Mouse (Mus musculus) midbrain, embryonic 11.5 days (tissue): Measurements from ENCODE around the gene Saa2. TPM values are rescaled to one million over a fixed set of nuclear protein-coding genes. Genes with fewer than 3 reads are reported as not detected.
"Not testable (repeated sequence)": the region's sequence is repeated elsewhere in the genome, so short reads cannot be mapped to it uniquely, and the experiment has no call there.

Experiments
- ATAC-seq: fragments of 200-750 bp; cut with Nextera tagmentation; 2 replicates; pipeline ENCODE4 v1.8.0; 2017; ENCODE audit warnings: moderate TSS enrichment, moderate library complexity; ENCODE audit not compliant: low FRiP score
- DNase-seq: peaks from one replicate; pipeline ENCODE4 v3.0.0; 2015; ENCODE audit warnings: low spot score; ENCODE audit errors: missing footprints
- H3K27ac ChIP-seq: fragments of 300-500 bp; sonication (generic); 2 replicates; pipeline ENCODE4 v1.5.1; 2014; ENCODE audit warnings: low read depth, low read length
- H3K27me3 ChIP-seq: fragments of 300-500 bp; sonication (generic); 2 replicates; pipeline ENCODE4 v1.6.1; 2014; ENCODE audit warnings: mild to moderate bottlenecking, low read length, moderate library complexity, mixed read lengths; ENCODE audit not compliant: control insufficient read depth, insufficient read depth
- H3K36me3 ChIP-seq: fragments of 300-500 bp; sonication (generic); 2 replicates; pipeline ENCODE4 v1.6.1; 2014; ENCODE audit warnings: mild to moderate bottlenecking, low read length, moderate library complexity, mixed read lengths; ENCODE audit not compliant: control insufficient read depth, insufficient read depth
- H3K4me1 ChIP-seq: fragments of 300-500 bp; sonication (generic); 2 replicates; pipeline ENCODE4 v1.6.1; 2014; ENCODE audit warnings: low read length; ENCODE audit not compliant: control insufficient read depth, insufficient read depth
- H3K4me2 ChIP-seq: fragments of 300-500 bp; sonication (generic); 2 replicates; pipeline ENCODE4 v1.6.1; 2014; ENCODE audit warnings: mild to moderate bottlenecking, moderate library complexity
- H3K4me3 ChIP-seq: fragments of 300-500 bp; sonication (generic); 2 replicates; pipeline ENCODE4 v1.5.1; 2014; ENCODE audit warnings: low read depth, low read length
- H3K9ac ChIP-seq: fragments of 300-500 bp; sonication (generic); 2 replicates; pipeline ENCODE4 v1.6.1; 2014; ENCODE audit warnings: low read length
- H3K9me3 ChIP-seq: fragments of 300-500 bp; sonication (generic); 2 replicates; pipeline ENCODE4 v1.6.1; 2016; ENCODE audit warnings: low read length; ENCODE audit not compliant: control insufficient read depth
- WGBS: fragments of 180-500 bp; shearing (Covaris S2); extraction: QIAGEN DNeasy Blood & Tissue Kit; methylation state at CpG from one replicate; pipeline ENCODE4 v1.1.7; 2014; 5-methylcytosine and 5-hydroxymethylcytosine counted together
- polyA plus RNA-seq: library from polyadenylated mRNA; unstranded; fragments of >200 nt; fragmentation: Nextera tagmentation; extraction: Ambion mirVana; gene quantifications from 2 replicates; pipeline ENCODE4 v1.2.1, GENCODE M21; 2014

The Saa2 gene
- polyA plus RNA-seq, 1 experiment from 2014 or later, result not detected

DNA sequence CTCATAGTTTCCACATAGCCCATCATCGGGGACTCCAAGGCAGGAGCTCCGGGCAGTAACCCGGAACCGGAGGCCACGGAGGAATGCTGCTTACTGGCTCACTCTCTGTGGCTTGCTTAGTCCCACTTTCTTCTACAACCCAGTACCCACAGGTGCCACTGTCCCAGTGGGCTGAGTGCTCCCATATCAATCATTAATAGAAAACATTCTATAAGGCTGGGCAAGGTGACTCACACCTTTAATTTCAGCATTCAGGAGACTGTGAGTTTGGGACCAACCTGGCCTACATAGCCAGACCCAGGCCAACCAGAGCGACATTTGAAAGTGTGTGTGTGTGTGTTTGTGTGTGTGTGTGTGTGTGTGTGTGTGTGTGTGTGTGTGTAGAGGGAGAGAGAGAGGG lies 28.2 kb upstream of the Saa2 start:
- Histone ChIP-seq H3K4me2 (no peak overlapping the region), H3K4me1 (no peaks in the 10 kb centered on the region), H3K9me3 (no peaks in the 10 kb centered on the region), H3K9ac (no peak overlapping the region), H3K27me3 (no peaks in the 10 kb centered on the region), H3K27ac (no peak overlapping the region), H3K4me3 (no peak overlapping the region), H3K36me3 (no peaks in the 10 kb centered on the region)
- ATAC-seq, result no peak
- WGBS, result 93% methylated on average over 6 of the region's 6 CpGs
- DNase-seq, result no peak

- no peak overlapping the region for H3K9ac ChIP-seq
- DNase-seq (no peak), ATAC-seq (no peak)
- H3K36me3 ChIP-seq, result no peaks in the 10 kb centered on the region
- H3K27me3 ChIP-seq, result no peaks in the 10 kb centered on the region
- H3K4me1 ChIP-seq, result no peaks in the 10 kb centered on the region
- no peak overlapping the region for H3K4me3 ChIP-seq
- WGBS, result 94% methylated on average over 3 of the region's 3 CpGs
- H3K9me3 ChIP-seq, result no peaks in the 10 kb centered on the region
- no peak overlapping the region for H3K27ac ChIP-seq
- H3K4me2 ChIP-seq, result no peak overlapping the region
Observed at GRCm38 (mm10) chr7:46723849-46724248, 27.7 kb upstream of the Saa2 start.

DNA sequence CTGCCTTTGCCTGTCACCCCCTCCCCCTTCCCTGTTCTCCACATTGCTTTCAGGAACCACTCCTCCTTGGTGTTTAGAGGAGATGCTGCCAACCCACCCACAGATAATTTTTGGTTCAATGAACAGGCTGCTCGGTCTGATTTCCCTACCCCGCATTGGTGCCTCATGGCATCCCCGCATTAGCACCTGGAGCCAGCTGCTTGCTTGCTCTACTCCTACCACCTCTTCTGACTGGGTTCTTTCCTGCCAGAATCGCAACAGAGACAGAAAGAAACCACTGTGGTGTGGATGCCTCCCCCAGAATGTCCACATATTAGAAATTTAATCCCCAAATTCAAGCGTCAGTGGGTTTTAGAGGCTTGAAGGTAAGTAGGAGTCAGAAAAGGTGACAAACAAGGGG lies 27.2 kb upstream of the Saa2 start:
- H3K36me3 ChIP-seq, result no peaks in the 10 kb centered on the region
- H3K4me1 ChIP-seq, result no peaks in the 10 kb centered on the region
- WGBS, result 80% methylated on average over 5 of the region's 5 CpGs
- no peaks in the 10 kb centered on the region for H3K9me3 ChIP-seq
- no peak overlapping the region for H3K9ac ChIP-seq
- no peak overlapping the region for H3K4me2 ChIP-seq
- H3K27ac ChIP-seq, result no peak overlapping the region
- DNase-seq (no peak), ATAC-seq (no peak)
- H3K4me3 ChIP-seq, result no peak overlapping the region
- no peaks in the 10 kb centered on the region for H3K27me3 ChIP-seq

- H3K4me3 ChIP-seq, result no peak overlapping the region
- no peak overlapping the region for H3K9ac ChIP-seq
- WGBS, result 93% methylated on average over 1 of the region's 1 CpGs
- H3K9me3 ChIP-seq, result no peaks in the 10 kb centered on the region
- no peaks in the 10 kb centered on the region for H3K4me1 ChIP-seq
- ATAC-seq (no peak), DNase-seq (no peak)
- H3K27ac ChIP-seq, result no peak overlapping the region
- H3K4me2 ChIP-seq, result no peak overlapping the region
- H3K36me3 ChIP-seq, result no peaks in the 10 kb centered on the region
- no peaks in the 10 kb centered on the region for H3K27me3 ChIP-seq
Observed at GRCm38 (mm10) chr7:46727584-46727983, 24.0 kb upstream of the Saa2 start.

DNA sequence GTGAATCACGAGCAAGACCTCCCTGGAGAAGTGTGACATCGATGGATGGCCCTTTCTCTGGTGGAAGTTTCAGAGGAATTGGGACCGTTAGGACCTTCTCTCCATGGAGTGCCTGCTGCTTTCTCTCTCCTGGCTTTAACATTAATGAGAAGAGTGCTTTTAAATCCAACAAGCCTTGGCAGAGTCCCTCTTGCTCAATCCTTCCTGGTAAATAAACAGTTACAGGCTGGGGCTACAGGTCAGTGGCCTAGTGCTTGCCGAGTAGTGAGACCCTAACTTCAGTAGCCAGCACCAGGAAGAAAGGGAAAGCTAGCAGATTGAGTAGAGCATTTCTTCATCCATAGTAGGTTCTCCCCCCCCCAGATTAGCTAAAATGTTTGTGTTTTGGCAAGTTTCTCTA lies 19.1 kb upstream of the Saa2 start, which contains the start of gene Saa4:
TSS of gene Saa4 (minus strand) at position 146 of the 400 bp plus-strand sequence.
- WGBS, result 88% methylated on average over 4 of the region's 4 CpGs
- no peak for ATAC-seq
- no peaks in the 10 kb centered on the region for H3K9me3 ChIP-seq
- H3K4me2 ChIP-seq, result no peak within 1 kb of the TSS
- H3K9ac ChIP-seq, result no peak within 1 kb of the TSS
- H3K4me1 ChIP-seq, result no peaks in the 10 kb centered on the region
- no peaks in the 10 kb centered on the region for H3K36me3 ChIP-seq
- no peak within 1 kb of the TSS for H3K27ac ChIP-seq
- DNase-seq, result no peak
- no peaks in the 10 kb centered on the region for H3K27me3 ChIP-seq
- H3K4me3 ChIP-seq, result no peak within 1 kb of the TSS

DNA sequence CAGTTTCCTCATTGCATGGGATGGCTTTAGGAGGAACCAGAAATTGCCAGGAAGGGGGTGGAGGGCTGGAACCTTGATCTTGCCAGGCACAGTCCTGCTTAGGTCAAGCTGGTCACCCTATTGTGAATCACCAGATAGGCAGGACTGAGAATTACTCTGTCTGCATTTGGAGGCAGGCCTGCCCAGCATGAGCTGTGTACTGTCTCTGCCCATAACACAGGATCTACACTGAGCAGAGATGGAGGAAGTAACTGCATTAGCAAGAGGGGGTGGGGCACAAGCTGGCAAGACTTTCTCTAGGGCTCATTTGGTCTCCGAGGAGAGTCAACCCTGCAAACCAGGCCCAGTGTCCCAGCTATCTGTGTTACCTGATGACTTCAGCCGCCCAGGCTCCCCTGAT lies 16.6 kb upstream of the Saa2 start:
- H3K9me3 ChIP-seq, result no peaks in the 10 kb centered on the region
- H3K9ac ChIP-seq, result no peak overlapping the region
- no peak for ATAC-seq
- DNase-seq, result no peak
- H3K4me3 ChIP-seq, result no peak overlapping the region
- H3K4me2 ChIP-seq, result no peak overlapping the region
- H3K27ac ChIP-seq, result no peak overlapping the region
- 87% methylated on average over 2 of the region's 2 CpGs for WGBS
- H3K4me1 ChIP-seq, result no peaks in the 10 kb centered on the region
- H3K36me3 ChIP-seq, result no peaks in the 10 kb centered on the region
- H3K27me3 ChIP-seq, result no peaks in the 10 kb centered on the region

- Histone ChIP-seq H3K36me3 (no peaks in the 10 kb centered on the region), H3K4me1 (no peaks in the 10 kb centered on the region), H3K4me2 (no peak overlapping the region), H3K9me3 (no peaks in the 10 kb centered on the region), H3K4me3 (no peak overlapping the region), H3K27ac (no peak overlapping the region), H3K27me3 (no peaks in the 10 kb centered on the region), H3K9ac (no peak overlapping the region)
- DNase-seq, result no peak
- WGBS, result 87% methylated on average over 12 of the region's 12 CpGs
- ATAC-seq, result no peak
Observed at GRCm38 (mm10) chr7:46738561-46739460, 12.8 kb upstream of the Saa2 start.

GRCm38 (mm10) chr7:46740041-46740440 lies 11.5 kb upstream of the Saa2 start:
- H3K9ac ChIP-seq, H3K27me3 ChIP-seq, H3K9me3 ChIP-seq, H3K4me1 ChIP-seq, H3K4me3 ChIP-seq, H3K4me2 ChIP-seq, DNase-seq, ATAC-seq, H3K27ac ChIP-seq, H3K36me3 ChIP-seq: not testable (repeated sequence)
- 83% methylated on average over 5 of the region's 5 CpGs for WGBS

DNA sequence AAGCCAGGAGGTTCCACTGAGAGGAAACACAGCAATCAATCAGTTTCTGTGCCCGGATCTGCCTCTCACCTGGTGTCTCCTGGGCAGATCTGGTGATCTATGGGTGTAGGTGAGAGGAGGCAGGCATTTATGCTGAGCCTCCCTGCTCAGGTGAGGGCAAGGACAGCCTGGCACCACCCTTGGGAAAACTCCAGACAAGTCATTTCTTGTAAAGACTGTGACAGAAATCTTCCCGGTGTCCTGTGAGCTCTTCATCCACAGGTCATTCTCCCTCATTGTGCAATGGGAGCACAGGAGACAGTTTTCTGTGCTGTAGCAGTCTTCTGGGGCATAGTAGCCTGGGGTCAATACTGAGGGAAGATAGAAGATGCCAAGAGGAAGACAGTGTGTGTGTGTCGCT lies 8.7 kb upstream of the Saa2 start, which contains the start of gene Saa1:
TSS of gene Saa1 (minus strand) at position 101 of the 400 bp plus-strand sequence.
- not testable (repeated sequence) for H3K27ac ChIP-seq, H3K9ac ChIP-seq, H3K4me3 ChIP-seq, ATAC-seq, DNase-seq, H3K9me3 ChIP-seq, H3K4me1 ChIP-seq, H3K36me3 ChIP-seq, H3K4me2 ChIP-seq, H3K27me3 ChIP-seq
- WGBS, result 83% methylated on average over 3 of the region's 3 CpGs
